Mouse (Mus musculus) liver, adult (tissue): ENCODE results near the gene Pdcd4.

Experiments used
- GATA4 ChIP-seq: IDR thresholded peaks from 2 replicates; pipeline ENCODE4 v1.6.1; 2014; ENCODE audit warnings: mild to moderate bottlenecking, low read length; ENCODE audit not compliant: insufficient replicate concordance

Pdcd4 gene

DNA sequence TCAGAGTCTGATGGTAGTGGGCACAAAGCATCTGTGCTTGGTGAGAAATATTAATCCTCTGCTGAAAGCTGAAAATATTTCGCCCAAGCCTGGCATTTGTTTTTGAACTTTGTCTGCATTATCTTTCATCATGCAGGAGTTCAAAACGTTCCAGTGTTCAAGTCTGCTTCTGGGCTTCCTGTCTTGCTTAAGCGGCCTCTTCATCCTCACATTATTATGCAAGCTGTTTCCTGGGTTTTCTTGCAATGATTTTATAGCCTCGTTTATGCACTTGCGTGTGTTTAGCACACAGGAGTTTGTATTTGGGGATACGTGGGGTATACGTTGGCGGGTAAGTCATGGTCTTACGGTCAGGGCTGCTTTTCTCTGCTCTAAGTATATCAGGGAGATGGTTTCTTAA lies 3.7 kb upstream of the Pdcd4 start:
- no peak for TF ChIP-seq GATA4

DNA sequence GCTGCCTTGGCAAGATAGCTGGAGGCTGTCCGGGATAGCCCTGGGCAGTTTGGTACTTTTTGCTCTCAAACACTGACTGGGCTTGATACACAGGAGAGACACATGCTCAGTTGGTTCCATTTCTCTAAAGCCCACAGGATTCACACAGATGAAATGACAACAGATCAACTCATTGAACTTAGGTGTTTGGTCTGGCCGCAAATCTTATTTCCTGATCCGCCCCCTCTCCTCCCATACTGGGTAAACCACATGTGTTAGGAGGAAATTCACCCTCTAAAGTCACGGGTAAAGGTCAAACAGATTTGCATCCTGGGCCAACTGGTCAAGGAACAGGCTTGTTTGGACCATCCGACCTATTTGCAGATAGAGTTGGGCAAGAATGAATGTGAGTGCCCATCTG lies 2.5 kb upstream of the Pdcd4 start:
- no peak for TF ChIP-seq GATA4

- no peak for TF ChIP-seq GATA4
These were observed 1.8 kb upstream of the Pdcd4 start for GRCm38 (mm10) chr19:53890274-53890673.

DNA sequence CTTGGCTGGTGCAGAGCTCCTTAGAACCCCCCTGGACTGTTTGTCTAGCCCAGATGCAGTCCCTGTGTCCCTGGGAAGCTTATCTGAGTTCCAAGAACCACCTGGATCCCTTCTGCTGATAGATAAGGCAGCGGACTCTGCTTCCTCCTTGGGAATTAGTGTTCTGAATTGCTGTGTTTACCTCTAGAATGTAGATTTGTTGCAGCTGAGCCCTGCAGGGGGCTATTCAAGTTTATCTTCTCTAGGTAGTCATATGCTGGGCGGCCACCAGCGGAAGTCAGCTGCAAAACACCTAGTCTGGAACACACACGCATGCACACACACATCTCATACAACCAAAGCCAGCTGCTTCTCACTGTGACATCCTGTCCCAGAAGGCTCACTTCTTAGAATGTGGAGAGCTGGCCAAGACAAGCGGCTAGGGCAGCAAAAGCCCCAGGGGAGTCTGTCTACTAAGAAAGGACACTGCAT lies 1.2 kb upstream of the Pdcd4 start:
- TF ChIP-seq GATA4 = no peak

DNA sequence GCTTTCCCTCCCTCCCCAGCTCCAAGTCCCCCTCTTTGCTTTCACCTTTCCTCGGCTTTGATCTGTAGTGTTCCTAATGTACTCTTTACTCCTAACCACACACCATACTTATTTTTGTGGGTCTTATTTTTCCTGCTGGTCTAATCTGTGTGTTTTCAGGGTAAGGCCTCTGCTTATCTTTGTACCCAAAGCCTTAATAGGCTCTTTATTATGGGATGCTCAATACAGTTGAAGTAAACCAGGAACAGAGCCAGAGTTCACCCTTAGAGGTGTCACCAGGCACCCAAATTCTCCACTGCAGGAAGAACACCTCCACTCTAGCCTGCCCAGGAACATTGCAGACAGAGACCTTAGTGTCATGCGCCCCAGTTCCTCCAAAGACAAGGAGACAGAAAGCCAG lies 462 bp upstream of the Pdcd4 start:
- no peak for TF ChIP-seq GATA4

- TF ChIP-seq GATA4 = no peak
These were observed 868 bp downstream of the Pdcd4 start for GRCm38 (mm10) chr19:53892838-53893359.

DNA sequence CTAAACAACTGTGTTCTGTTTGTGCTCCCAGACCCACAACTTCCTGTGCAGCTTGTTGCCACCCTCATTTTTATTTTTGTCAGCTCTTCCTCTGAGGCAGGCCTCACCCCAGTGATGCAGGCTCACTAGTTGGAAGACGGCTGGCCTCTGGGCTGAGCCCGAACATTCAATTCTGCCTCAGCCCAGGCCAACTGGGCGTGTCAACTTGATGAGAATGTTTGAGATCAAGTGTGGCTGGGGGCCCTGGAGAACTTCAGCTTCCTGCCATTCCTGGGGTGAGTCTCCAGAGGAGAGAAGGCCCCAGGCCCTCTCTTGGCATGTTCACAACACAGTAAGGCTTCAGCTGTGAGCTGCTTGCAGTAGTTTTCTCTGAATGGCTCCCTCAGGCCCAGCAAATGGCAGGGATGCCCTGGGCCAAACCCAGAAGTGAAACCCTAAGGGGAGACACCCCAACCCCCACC lies 1.7 kb downstream of the Pdcd4 start:
- TF ChIP-seq GATA4 = no peak

DNA sequence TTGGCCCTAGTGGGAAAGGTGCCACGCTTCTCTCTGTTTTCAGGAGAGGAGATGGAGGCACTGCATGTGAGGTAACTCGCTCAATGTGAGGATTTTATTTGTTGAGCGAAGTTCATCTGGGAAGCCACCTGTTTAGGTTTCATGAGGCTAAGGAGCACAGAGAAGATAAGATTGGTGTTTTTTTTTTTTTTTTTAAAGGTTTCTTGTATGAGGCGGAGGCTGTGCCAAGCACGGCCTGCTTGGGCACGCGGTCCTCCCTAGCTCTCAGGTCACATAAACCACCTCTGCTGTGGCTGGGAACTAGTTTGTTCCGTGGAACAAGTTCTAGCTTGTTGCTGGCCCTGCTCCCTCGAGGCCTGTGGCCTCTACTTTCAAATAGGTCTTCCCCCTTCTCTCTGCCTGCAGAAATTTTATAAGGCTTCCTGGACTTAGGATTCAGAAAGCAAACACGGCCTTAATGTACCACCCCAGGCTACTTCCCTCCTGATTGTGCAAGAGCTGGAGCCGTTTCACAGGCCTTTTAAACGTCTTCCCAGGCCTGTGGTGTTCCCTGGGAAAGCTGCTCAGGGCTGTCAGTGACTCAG lies 2.6 kb downstream of the Pdcd4 start:
- TF ChIP-seq GATA4 = no peak

DNA sequence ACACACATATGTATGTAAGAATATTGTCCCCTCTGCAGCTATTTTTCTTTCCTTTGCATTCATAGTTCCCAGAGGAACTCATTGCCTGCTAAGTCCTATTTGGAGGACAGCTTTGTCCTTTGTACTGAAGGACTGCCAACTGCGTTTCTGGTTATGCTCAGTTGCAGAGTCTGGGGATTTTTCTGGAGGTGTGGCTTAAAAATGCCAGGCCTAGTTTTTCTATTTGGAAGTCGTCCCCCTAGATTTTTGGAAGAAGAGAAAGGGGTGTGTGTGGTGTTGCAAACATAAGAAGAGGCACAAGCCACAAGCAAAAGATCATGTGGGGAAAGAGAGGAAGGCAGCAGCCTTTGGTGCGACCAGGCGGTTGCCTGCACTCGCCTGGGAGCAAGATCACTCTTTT lies 6.0 kb downstream of the Pdcd4 start:
- no peak for TF ChIP-seq GATA4

DNA sequence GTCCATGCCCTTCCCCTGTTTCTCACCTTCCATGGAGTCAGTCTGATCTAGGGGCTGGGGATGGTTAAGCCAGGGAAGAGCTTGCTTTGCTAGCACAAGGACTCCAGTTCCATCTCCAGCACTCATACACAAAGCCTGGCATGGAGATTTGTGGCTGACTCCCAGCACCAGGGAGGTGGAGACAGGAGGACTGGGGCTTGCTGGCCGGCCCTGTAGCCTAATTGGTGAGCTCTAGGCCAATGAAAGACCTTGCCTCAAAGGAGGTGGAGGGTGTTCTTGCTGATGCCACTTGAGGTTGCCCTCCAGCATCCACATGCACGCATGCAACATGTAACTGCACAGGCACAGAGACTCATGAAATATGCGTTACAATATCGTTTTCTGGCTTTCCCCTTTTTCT lies 6.5 kb downstream of the Pdcd4 start:
- no peak for TF ChIP-seq GATA4

GRCm38 (mm10) chr19:53898970-53899900 lies 7.2 kb downstream of the Pdcd4 start:
- TF ChIP-seq GATA4 = no peak

GRCm38 (mm10) chr19:53899941-53900610 lies 8.0 kb downstream of the Pdcd4 start:
- no peak for TF ChIP-seq GATA4

DNA sequence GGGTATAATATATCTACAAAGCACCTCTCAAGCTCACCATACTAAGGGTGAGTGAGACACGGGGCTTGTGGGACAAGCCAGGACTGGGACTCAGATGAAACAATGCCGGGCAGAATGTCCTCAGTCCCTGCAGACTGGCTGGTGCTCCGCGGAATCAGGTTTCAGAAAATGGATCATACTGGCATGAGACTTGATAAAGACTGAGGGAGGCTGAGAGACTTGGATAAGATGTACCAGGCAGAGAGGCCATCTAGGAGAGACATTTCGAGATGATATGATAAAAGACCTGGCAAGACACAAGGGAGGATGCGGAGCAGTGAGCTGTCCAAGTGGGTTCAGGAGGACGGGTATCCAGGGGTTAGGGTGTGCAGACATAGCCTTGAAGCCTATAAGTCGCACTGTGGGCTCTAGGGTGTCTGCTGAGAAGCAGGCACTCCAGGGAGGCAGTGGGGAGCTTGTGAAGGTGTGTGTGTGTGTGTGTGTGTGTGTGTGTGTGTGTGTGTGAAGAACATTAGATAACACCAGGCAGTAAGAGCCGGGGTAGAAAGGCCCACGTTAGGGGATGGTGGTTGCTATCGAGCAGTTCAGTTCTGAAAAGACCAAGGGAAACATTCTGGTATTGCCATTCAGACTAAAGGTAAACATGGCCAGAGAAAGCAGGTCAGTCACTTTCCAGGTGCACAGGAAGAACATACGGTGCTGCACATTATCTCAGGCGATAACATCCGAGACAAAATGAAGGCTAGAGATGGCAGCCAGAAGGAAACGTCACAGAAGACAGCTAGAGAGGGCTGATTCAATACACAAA lies 10.1 kb downstream of the Pdcd4 start:
- no peak for TF ChIP-seq GATA4

GRCm38 (mm10) chr19:53902739-53903487 lies 10.9 kb downstream of the Pdcd4 start:
- peak; percentile 68; the same call in 1 of the 2 replicates for TF ChIP-seq GATA4

- TF ChIP-seq GATA4 = no peak
These were observed 11.7 kb downstream of the Pdcd4 start for GRCm38 (mm10) chr19:53903507-53904321.
